Mouse (Mus musculus) 3T3-L1 (cell line): ENCODE data around the gene Kif19a.

Source experiments
- DNase-seq: peaks from one replicate; pipeline ENCODE4 v3.0.0-alpha.2; 2015; ENCODE audit warnings: low read depth, low spot score

Gene Kif19a

GRCm38 (mm10) chr11:114807025-114807424, 41.8 kb downstream of the Kif19a start:
- no peak for DNase-seq

DNA sequence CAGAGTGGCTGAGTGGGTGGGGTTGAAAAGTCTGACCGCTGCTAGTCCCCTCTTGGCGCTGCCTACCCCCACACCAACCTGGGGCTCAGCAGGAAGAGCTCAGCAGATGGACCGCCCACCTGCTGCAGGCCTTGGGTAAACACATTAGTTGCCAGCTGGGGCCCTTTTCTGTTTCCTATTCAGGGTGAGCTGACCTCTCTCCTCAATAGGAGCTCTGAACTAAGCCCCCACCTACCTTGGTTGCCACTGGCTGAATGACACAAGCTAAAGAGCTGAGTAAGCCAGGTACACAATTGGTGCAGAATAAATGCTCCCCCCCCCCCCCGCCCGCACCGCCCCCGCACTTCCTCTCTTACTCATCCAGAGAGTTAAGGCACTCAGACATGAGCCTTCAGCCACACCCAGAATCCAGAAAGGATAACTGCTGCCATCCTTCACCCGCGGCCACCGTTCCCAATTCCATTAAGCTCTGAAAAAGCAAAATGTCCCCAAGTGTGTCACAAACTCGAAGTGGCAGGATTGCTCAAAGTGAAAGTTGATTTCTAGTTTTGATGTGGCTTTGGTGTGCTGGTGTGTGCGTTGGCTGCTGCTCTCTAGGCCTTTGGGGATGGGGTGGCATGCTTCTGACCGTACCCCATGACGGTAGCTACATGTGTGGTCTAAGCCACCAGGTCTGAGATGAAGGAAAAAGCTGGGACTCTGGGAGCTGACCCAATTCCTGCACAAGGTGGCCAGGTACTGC, 42.7 kb downstream of the Kif19a start:
- no peak for DNase-seq

- DNase-seq = no peak
Measured at GRCm38 (mm10) chr11:114809371-114809770, 44.2 kb downstream of the Kif19a start.

DNA sequence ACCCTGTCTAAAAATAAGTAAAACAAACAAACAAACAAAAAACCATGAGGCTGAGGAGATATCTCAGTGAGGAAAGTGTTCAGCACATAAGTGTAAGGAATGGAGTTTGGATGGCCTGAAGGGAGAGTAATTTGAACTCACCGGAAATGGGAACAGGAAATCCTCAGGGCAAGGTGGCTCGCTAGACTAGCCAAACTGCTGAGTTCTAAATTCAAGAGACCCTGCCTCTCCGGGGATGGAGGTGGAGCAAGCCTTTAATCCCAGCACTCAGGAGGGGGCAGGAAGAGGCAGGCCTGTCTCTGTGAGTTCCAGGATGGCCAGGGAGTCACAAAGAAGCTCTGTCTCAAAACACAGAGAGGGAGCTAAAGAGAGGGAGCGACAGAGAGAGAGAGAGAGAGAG, 45.2 kb downstream of the Kif19a start:
- DNase-seq = no peak

- DNase-seq = peak; percentile 84
Measured at GRCm38 (mm10) chr11:114812731-114813240, 47.6 kb downstream of the Kif19a start.

GRCm38 (mm10) chr11:114814873-114815592, 49.8 kb downstream of the Kif19a start:
- DNase-seq = no peak

DNA sequence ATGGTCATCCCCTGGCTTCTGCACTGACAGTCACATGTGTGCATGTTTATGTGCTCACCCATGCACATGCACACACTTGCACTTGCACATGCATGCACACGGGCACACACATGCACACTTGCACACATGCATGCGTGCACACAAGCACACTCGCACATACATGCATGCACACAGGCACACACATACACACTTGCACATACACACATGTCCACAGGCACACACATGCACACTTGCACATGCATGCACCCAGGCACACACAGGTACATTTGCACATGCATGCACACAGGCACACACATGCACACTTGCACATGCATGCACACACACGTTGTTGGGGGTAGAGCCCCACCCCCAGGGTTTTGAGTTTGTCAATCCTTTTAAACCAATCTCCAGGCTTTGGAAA, 51.7 kb downstream of the Kif19a start:
- DNase-seq = no peak

GRCm38 (mm10) chr11:114818185-114818584, 53.0 kb downstream of the Kif19a start:
- DNase-seq = no peak

DNA sequence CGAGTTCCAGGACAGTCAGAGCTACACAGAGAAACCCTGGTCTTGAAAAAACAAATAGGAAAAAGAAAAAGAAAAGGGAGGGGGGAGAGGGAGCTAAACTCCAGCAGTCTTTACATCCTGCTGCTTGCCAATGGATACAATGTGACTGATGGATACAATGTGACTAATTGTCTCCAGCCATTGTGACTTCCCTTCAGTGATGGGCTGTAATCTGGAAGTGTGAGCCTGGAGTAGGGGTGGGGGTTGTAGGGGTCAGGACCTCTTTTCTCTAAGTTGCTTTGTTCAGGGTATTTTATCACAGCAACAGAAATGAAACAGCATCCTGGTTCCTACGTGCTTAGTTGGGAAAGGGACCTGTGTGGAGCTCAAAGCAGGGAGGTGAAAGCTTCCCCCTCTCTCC, 53.9 kb downstream of the Kif19a start:
- no peak for DNase-seq

- DNase-seq = no peak
Measured at GRCm38 (mm10) chr11:114820444-114820843, 55.3 kb downstream of the Kif19a start.

DNA sequence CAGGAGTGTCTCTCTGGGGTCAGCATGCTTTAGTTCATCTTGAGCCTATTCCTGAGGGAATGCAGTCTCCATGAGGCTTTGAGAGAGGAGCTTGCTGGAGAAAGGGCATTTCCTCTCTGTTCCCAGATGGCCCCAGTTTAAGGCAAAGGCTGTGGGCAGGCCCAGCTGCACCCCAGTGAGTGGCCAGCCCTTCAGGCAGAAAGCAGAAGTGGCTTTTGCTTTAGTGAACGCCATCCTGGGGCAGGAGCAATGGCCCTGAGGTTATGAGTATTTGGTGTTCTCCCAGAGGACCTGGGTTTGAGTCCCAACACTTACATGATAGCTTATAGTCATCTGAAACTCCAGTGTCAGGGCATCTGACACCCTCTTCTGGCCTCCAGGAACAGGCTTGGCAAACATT, 56.1 kb downstream of the Kif19a start:
- no peak for DNase-seq

GRCm38 (mm10) chr11:114822727-114823126, 57.5 kb downstream of the Kif19a start:
- DNase-seq = peak; percentile 34

- no peak for DNase-seq
Measured at GRCm38 (mm10) chr11:114823199-114823725, 58.1 kb downstream of the Kif19a start.

- DNase-seq = no peak
Measured at GRCm38 (mm10) chr11:114826686-114827085, 61.5 kb downstream of the Kif19a start.

GRCm38 (mm10) chr11:114829499-114830432, 64.6 kb downstream of the Kif19a start:
- no peak for DNase-seq

DNA sequence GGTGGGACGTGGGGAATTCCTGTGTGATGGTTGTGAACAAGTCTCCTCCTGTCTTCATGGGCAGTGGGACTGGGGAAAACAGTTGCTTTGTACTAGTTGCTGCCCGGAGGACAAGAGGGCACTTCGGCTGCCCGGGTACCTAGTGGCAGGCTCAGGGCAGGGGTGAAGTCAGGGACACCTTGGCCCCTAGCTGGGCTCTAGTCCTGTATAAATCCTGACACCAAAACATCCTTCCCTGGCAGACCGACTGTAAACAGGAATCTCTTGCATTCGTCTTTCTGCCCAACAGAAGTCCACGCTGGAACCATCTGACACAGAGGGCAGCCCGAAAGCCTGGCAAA, 65.2 kb downstream of the Kif19a start:
- no peak for DNase-seq

- DNase-seq = no peak
Measured at GRCm38 (mm10) chr11:114833166-114833565, 68.0 kb downstream of the Kif19a start.
